Mouse (Mus musculus): ENCODE results near the gene Olfr1426.

- TF ChIP-seq GABPA (IDR thresholded peaks at IDR 0.05; ENCODE audit: insufficient replicate concordance, low read depth, low read length) (no peak), MAZ (IDR thresholded peaks at IDR 0.05; ENCODE audit: low read depth, low read length) (no peak), E2F4 (IDR thresholded peaks at IDR 0.05; ENCODE audit: insufficient replicate concordance, low read depth, low read length) (no peak), NELFE (IDR thresholded peaks at IDR 0.05; ENCODE audit: low read depth, low read length) (no peak), CTCF (conservative IDR thresholded peaks at IDR 0.05 in 1 of 2, IDR thresholded peaks at IDR 0.05 in 1 of 2; ENCODE audit: low read depth in 2 of 2, low read length in 2 of 2) (no peak)
Measured at GRCm38 (mm10) chr19:12116464-12116863, 24.7 kb upstream of the Olfr1426 start.

Data from CH12.LX (cell line).